Mouse (Mus musculus): ENCODE measurements at regions not wholly inside any gene's neighbourhood (a gene's known extent, or its start where the extent isn't known, plus 50 kb on each side); places are given as distances from the start of the nearest gene placed in this dataset.

- Histone ChIP-seq H3K4me3 (no peak overlapping the region), H3K4me1 (peaks cover 8% of the 10 kb centered on the region), H3K9me3 (no peaks in the 10 kb centered on the region), H3K27ac (replicated peaks) (no peak overlapping the region), H3K4me2 (replicated peaks) (no peak overlapping the region), H3K36me3 (no peaks in the 10 kb centered on the region), H3K27me3 (no peaks in the 10 kb centered on the region), H3K9ac (replicated peaks) (no peak overlapping the region)
- WGBS = 58% methylated on average over 3 of the region's 3 CpGs
- no peak for ATAC-seq (replicated peaks)
Observed at GRCm38 (mm10) chr2:79532610-79533160, 76.1 kb upstream of the Cerkl start.

- H3K9ac ChIP-seq (replicated peaks) = no peak overlapping the region
- no peaks in the 10 kb centered on the region for H3K36me3 ChIP-seq
- no peak overlapping the region for H3K4me2 ChIP-seq (replicated peaks)
- H3K27ac ChIP-seq (replicated peaks) = no peak overlapping the region
- H3K27me3 ChIP-seq = no peaks in the 10 kb centered on the region
- no peaks in the 10 kb centered on the region for H3K9me3 ChIP-seq
- WGBS = 70% methylated on average over 5 of the region's 5 CpGs
- no peak overlapping the region for H3K4me3 ChIP-seq
- H3K4me1 ChIP-seq = no peaks in the 10 kb centered on the region
- ATAC-seq (replicated peaks) = no peak
Observed at GRCm38 (mm10) chr2:79537126-79537875, 80.7 kb upstream of the Cerkl start.

DNA sequence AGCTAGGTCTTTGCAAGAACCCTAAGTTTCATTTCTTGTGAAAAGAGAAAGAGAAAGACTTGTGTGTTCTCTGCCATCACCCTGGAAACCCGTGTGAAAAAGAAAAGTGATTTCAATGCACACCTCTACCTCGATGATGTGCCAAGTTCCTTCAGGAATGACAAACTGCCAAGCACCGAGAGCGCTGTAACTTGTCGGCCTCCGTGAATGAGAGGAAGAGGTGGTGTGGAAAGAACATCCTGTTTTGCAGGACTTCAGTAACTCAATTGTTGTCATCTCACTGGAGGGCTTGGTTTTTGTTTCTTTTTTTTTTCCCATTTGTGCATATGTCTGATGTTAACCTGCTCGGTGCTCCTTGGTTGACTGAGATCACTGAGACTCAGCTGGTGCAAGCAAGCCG, 83.8 kb upstream of the Cerkl start:
- Histone ChIP-seq H3K27ac (replicated peaks) (no peak overlapping the region), H3K4me1 (no peaks in the 10 kb centered on the region), H3K9ac (replicated peaks) (no peak overlapping the region), H3K27me3 (no peaks in the 10 kb centered on the region), H3K4me3 (no peak overlapping the region), H3K4me2 (replicated peaks) (no peak overlapping the region), H3K36me3 (no peaks in the 10 kb centered on the region), H3K9me3 (no peaks in the 10 kb centered on the region)
- WGBS = 86% methylated on average over 8 of the region's 8 CpGs
- no peak for ATAC-seq (replicated peaks)

DNA sequence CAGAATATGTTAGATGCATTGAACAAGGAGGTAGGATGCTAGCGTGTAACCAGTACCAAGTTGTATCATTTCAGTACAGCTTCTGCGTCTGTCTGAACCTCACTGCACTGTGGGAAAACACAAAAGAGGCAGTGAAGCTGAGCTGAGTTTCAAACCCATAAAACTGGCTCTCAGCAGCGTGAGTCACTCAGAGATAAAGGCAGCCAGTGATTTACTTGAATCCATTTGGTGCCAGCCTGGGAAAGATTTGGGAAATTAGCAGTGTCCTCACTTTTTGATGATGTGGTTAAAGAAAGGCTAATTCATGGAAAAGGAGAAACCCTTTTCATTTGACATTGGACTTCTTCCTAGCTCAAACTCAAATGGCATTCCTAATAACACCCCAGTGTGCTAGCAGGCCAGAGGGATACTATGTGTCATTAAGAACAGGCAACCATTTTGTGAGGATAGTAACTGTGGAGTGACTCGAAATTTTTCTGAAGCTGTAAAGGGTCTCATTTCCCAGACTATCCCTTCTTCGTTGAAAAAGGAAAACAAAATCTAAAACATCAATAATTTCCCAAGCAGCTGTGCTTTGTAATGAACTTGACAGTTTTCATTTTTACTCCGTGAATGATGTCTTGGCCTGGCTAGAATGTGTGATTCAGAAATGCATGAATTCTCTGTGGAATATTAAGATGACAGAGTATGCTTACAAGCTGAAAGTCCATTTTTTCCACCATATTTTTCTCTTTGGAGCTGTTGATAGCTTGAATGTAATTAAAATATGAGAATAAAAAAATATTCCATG, 85.8 kb upstream of the Cerkl start:
- Histone ChIP-seq H3K4me3 (no peak overlapping the region), H3K36me3 (no peaks in the 10 kb centered on the region), H3K4me2 (replicated peaks) (no peak overlapping the region), H3K27me3 (no peaks in the 10 kb centered on the region), H3K9ac (replicated peaks) (no peak overlapping the region), H3K9me3 (no peaks in the 10 kb centered on the region), H3K4me1 (no peaks in the 10 kb centered on the region), H3K27ac (replicated peaks) (no peak overlapping the region)
- 65% methylated on average over 6 of the region's 6 CpGs for WGBS
- ATAC-seq (replicated peaks) = no peak

GRCm38 (mm10) chr2:79543456-79543855, 86.9 kb upstream of the Cerkl start:
- Histone ChIP-seq H3K36me3 (no peaks in the 10 kb centered on the region), H3K4me3 (no peak overlapping the region), H3K27me3 (no peaks in the 10 kb centered on the region), H3K4me2 (replicated peaks) (no peak overlapping the region), H3K4me1 (no peaks in the 10 kb centered on the region), H3K9me3 (no peaks in the 10 kb centered on the region), H3K9ac (replicated peaks) (no peak overlapping the region), H3K27ac (replicated peaks) (no peak overlapping the region)
- no peak for ATAC-seq (replicated peaks)
- 87% methylated on average over 5 of the region's 5 CpGs for WGBS

- 89% methylated on average over 8 of the region's 8 CpGs for WGBS
- Histone ChIP-seq H3K27ac (replicated peaks) (no peak overlapping the region), H3K9me3 (no peaks in the 10 kb centered on the region), H3K4me3 (no peak overlapping the region), H3K9ac (replicated peaks) (no peak overlapping the region), H3K4me2 (replicated peaks) (no peak overlapping the region), H3K36me3 (no peaks in the 10 kb centered on the region), H3K27me3 (no peaks in the 10 kb centered on the region), H3K4me1 (no peaks in the 10 kb centered on the region)
- no peak for ATAC-seq (replicated peaks)
Observed at GRCm38 (mm10) chr2:79543948-79544792, 87.6 kb upstream of the Cerkl start.

GRCm38 (mm10) chr2:79544793-79545260, 88.2 kb upstream of the Cerkl start:
- H3K9me3 ChIP-seq = no peaks in the 10 kb centered on the region
- WGBS = 82% methylated on average over 4 of the region's 4 CpGs
- no peak overlapping the region for H3K4me2 ChIP-seq (replicated peaks)
- H3K9ac ChIP-seq (replicated peaks) = no peak overlapping the region
- H3K4me1 ChIP-seq = no peaks in the 10 kb centered on the region
- no peaks in the 10 kb centered on the region for H3K36me3 ChIP-seq
- no peaks in the 10 kb centered on the region for H3K27me3 ChIP-seq
- no peak for ATAC-seq (replicated peaks)
- no peak overlapping the region for H3K27ac ChIP-seq (replicated peaks)
- H3K4me3 ChIP-seq = no peak overlapping the region

DNA sequence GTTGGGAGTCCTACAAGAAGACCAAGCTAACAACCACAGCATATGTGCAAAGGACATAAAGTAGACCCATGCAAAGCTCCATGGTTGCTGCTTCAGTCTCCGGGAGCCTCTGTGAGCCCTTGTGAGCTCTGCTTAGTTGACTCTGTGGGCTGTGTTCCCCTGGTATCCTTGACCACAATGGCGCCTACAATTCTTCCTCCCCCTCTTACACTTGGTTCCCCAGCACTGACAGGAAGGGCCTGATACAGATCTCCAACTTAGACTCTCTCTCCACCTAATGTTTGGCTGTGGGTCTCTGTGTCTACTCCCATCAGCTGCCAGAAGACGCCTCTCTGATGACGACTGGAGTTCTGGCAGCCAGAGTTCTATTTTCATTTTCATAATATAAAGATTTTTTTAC, 88.9 kb upstream of the Itprid2 start:
- H3K36me3 ChIP-seq = no peaks in the 10 kb centered on the region
- ATAC-seq (replicated peaks) = no peak
- no peaks in the 10 kb centered on the region for H3K4me1 ChIP-seq
- no peaks in the 10 kb centered on the region for H3K9me3 ChIP-seq
- H3K4me2 ChIP-seq (replicated peaks) = no peak overlapping the region
- no peaks in the 10 kb centered on the region for H3K27me3 ChIP-seq
- WGBS = 88% methylated on average over 4 of the region's 4 CpGs
- H3K4me3 ChIP-seq = no peak overlapping the region
- H3K9ac ChIP-seq (replicated peaks) = no peak overlapping the region
- no peak overlapping the region for H3K27ac ChIP-seq (replicated peaks)

GRCm38 (mm10) chr2:79547284-79547683, 87.9 kb upstream of the Itprid2 start:
- H3K4me2 ChIP-seq (replicated peaks) = no peak overlapping the region
- peaks cover 4% of the 10 kb centered on the region; the same call in 1 of the 2 replicates for H3K4me1 ChIP-seq
- no peak overlapping the region for H3K4me3 ChIP-seq
- no peak for ATAC-seq (replicated peaks)
- no peaks in the 10 kb centered on the region for H3K36me3 ChIP-seq
- no peaks in the 10 kb centered on the region for H3K27me3 ChIP-seq
- no peaks in the 10 kb centered on the region for H3K9me3 ChIP-seq
- H3K27ac ChIP-seq (replicated peaks) = no peak overlapping the region
- no peak overlapping the region for H3K9ac ChIP-seq (replicated peaks)
- 71% methylated on average over 3 of the region's 3 CpGs for WGBS

GRCm38 (mm10) chr2:79548039-79548600, 87.0 kb upstream of the Itprid2 start:
- no peak overlapping the region for H3K4me3 ChIP-seq
- no peaks in the 10 kb centered on the region for H3K9me3 ChIP-seq
- H3K4me1 ChIP-seq = peaks cover 8% of the 10 kb centered on the region; the same call in 1 of the 2 replicates
- no peak overlapping the region for H3K9ac ChIP-seq (replicated peaks)
- ATAC-seq (replicated peaks) = no peak
- 85% methylated on average over 8 of the region's 8 CpGs for WGBS
- H3K36me3 ChIP-seq = no peaks in the 10 kb centered on the region
- no peaks in the 10 kb centered on the region for H3K27me3 ChIP-seq
- no peak overlapping the region for H3K27ac ChIP-seq (replicated peaks)
- H3K4me2 ChIP-seq (replicated peaks) = no peak overlapping the region

DNA sequence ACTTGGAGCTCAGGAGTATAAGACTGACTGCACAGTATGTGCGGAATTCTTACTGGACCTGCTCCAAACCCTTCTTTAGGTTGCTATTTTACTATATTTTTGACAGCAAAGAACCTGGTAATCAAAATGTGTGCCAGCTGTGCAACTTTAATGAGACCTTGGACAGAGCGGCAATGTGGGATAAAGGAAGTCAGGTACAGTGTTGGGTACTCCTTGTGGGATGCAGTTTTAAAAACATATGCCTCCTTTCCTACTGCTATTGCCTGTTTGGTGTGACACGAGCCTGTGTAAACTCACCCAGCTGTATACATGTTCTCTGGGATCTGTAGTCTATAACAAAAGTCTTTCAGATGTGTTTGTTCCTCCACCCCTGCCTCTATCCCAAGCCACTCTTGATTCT, 85.4 kb upstream of the Itprid2 start:
- Histone ChIP-seq H3K4me3 (no peak overlapping the region), H3K27me3 (no peaks in the 10 kb centered on the region), H3K36me3 (no peaks in the 10 kb centered on the region), H3K9me3 (no peaks in the 10 kb centered on the region), H3K4me2 (replicated peaks) (no peak overlapping the region), H3K4me1 (peaks cover 8% of the 10 kb centered on the region; the same call in 1 of the 2 replicates), H3K9ac (replicated peaks) (no peak overlapping the region), H3K27ac (replicated peaks) (no peak overlapping the region)
- 80% methylated on average over 3 of the region's 3 CpGs for WGBS
- no peak for ATAC-seq (replicated peaks)

Measured in forebrain, embryonic 15.5 days (tissue).